ENCODE assay signal across 10 mouse cellular contexts in the genomic region with DNA sequence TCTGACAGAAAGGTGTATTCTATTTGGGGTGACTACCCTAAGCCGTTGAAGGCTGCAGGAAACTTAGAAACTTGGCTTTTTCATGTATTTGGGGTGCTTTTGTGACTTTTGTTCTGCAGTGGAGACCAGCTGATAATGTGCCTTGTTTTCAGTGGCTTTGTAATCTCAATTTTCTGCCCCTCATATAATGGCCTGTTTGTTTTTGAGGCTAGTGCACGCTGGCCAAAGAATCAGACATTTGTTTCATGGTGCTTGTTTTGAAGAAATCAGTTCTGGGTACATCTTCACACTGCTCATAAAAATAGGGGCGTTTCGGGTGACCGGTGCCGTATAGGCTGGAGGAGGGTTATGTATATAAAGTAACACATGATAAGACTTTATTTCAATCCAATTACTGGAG. TPM values are rescaled to one million over a fixed set of nuclear protein-coding genes. Genes with fewer than 3 reads are reported as not detected.
A peak's percentile ranks its signal among the peaks of the same experiment; 100 is the strongest.
DNase-seq lines count a peak whose midpoint lies in the region; ATAC-seq and TF ChIP-seq lines count a peak whose summit lies in the region.
"Had no signal": no experiment of that assay in that cellular context is flagged by ENCODE, and none has a peak within 500 bp of the region (broad histone marks: within the 10 kb centered on the region; RNA-seq: fewer than 3 reads in every experiment).

No protein-coding gene starts in this region.

- peaks cover 62% of the 10 kb centered on the region for H3K4me1 ChIP-seq in kidney, embryonic 16.5 days (ENCODE audit: insufficient read depth, low read length)
- H3K4me1 ChIP-seq in brown adipose tissue, adult 24 weeks (ENCODE audit: control insufficient read depth, insufficient read depth, insufficient read length, low read length), result peaks cover 56% of the 10 kb centered on the region
- peaks cover 71% of the 10 kb centered on the region for H3K4me1 ChIP-seq in embryonic facial prominence, embryonic 15.5 days

- H3K27ac ChIP-seq in kidney, embryonic 16.5 days (ENCODE audit: low read length), result peak overlapping the region; percentile 93
- H3K27ac ChIP-seq in brown adipose tissue, adult 24 weeks (replicated peaks; ENCODE audit: low read depth, low read length), result peak overlapping the region; percentile 98
- H3K27ac ChIP-seq in embryonic facial prominence, embryonic 15.5 days (replicated peaks), result peak overlapping the region; percentile 90

- WGBS in kidney, embryonic 16.5 days, result 49% methylated on average over 6 of the region's 6 CpGs
- WGBS in embryonic facial prominence, embryonic 15.5 days, result 54% methylated on average over 6 of the region's 6 CpGs

- H3K36me3 ChIP-seq in kidney, embryonic 16.5 days (ENCODE audit: insufficient read depth, low read length), result no peaks in the 10 kb centered on the region; the same call in 1 of the 2 replicates
- 0 out of 2 replicates have a peak, but pooled peaks cover 4% of the 10 kb centered on the region for H3K36me3 ChIP-seq in embryonic facial prominence, embryonic 15.5 days
- no peaks in the 10 kb centered on the region for H3K36me3 ChIP-seq in myocyte (ENCODE audit: control insufficient read depth, insufficient read depth)

- H3ac ChIP-seq in myocyte (ENCODE audit: control insufficient read depth, insufficient read length), result no peak overlapping the region

- H3K79me2 ChIP-seq in myocyte (ENCODE audit: control insufficient read depth, insufficient read depth), result peaks cover 93% of the 10 kb centered on the region

- H3K27me3 ChIP-seq in kidney, embryonic 16.5 days (ENCODE audit: insufficient read depth, low read length), result no peaks in the 10 kb centered on the region
- H3K27me3 ChIP-seq in embryonic facial prominence, embryonic 15.5 days, result no peaks in the 10 kb centered on the region
- H3K27me3 ChIP-seq in myocyte (ENCODE audit: control insufficient read depth, insufficient read depth, insufficient read length), result no peaks in the 10 kb centered on the region

- ATAC-seq in kidney, embryonic 16.5 days (ENCODE audit: low FRiP score, low TSS enrichment), result no peak
- no peak for ATAC-seq in embryonic facial prominence, embryonic 15.5 days (ENCODE audit: insufficient number of reproducible peaks, low FRiP score, low TSS enrichment, low read depth)
- ATAC-seq: forebrain, embryonic 16.5 days had no signal

- H3K4me2 ChIP-seq in kidney, embryonic 16.5 days (replicated peaks; ENCODE audit: low read depth, low read length), result peak overlapping the region; percentile 43
- peak overlapping the region; percentile 33; the same call in 1 of the 2 replicates for H3K4me2 ChIP-seq in embryonic facial prominence, embryonic 15.5 days (replicated peaks)
- H3K4me2 ChIP-seq in myocyte (ENCODE audit: low read depth), result peak overlapping the region; percentile 89

- TF ChIP-seq POLR2A in myocyte (IDR thresholded peaks at IDR 0.05; ENCODE audit: insufficient read length, low read depth), result no peak

- no peak for DNase-seq in kidney, postnatal 25 days
- DNase-seq in adrenal gland, adult 8-10 months, result no peak
- no peak for DNase-seq in adrenal gland, adult 2 months
- DNase-seq: kidney, adult 9 months; left cerebral cortex, postnatal 4 days had no signal

- peak overlapping the region; percentile 52; the same call in 1 of the 2 replicates for H3K9ac ChIP-seq in kidney, embryonic 16.5 days (replicated peaks; ENCODE audit: low read length)
- H3K9ac ChIP-seq in embryonic facial prominence, embryonic 15.5 days, result no peak overlapping the region

- no peaks in the 10 kb centered on the region for H3K9me3 ChIP-seq in kidney, embryonic 16.5 days (ENCODE audit: low read length)
- no peaks in the 10 kb centered on the region for H3K9me3 ChIP-seq in embryonic facial prominence, embryonic 15.5 days (replicated peaks)

- peak overlapping the region; percentile 14; the same call in 1 of the 2 replicates for H3K4me3 ChIP-seq in kidney, embryonic 16.5 days (ENCODE audit: low read length)
- H3K4me3 ChIP-seq in brown adipose tissue, adult 24 weeks (ENCODE audit: insufficient read depth, low read depth, low read length), result peak overlapping the region; percentile 14; the same call in 1 of the 2 replicates
- no peak overlapping the region for H3K4me3 ChIP-seq in embryonic facial prominence, embryonic 15.5 days (replicated peaks)
- H3K4me3 ChIP-seq in myocyte, result peak overlapping the region; percentile 22

TF ChIP-seq in myocyte, 11 proteins besides CTCF, POLR2A, EP300 and RAD21:
- TF ChIP-seq TCF3 (IDR thresholded peaks at IDR 0.05; ENCODE audit: insufficient read length, low read depth), result no peak
- TF ChIP-seq MYOD1 (IDR thresholded peaks at IDR 0.05; ENCODE audit: control insufficient read depth in 1 of 3, insufficient read length in 2 of 3, low read depth in 2 of 3), result no peak
- no peak for TF ChIP-seq MAX (IDR thresholded peaks at IDR 0.05; ENCODE audit: low read depth)
- no peak for TF ChIP-seq POLR2AphosphoS2 (IDR thresholded peaks at IDR 0.05; ENCODE audit: insufficient read length, low read depth)
- no peak for TF ChIP-seq REST (IDR thresholded peaks at IDR 0.05; ENCODE audit: insufficient read depth, insufficient read length)
- no peak for TF ChIP-seq E2F4 (IDR thresholded peaks at IDR 0.05; ENCODE audit: insufficient read depth)
- no peak for TF ChIP-seq USF1 (IDR thresholded peaks at IDR 0.05; ENCODE audit: low read depth)
- no peak for TF ChIP-seq SRF (IDR thresholded peaks at IDR 0.05; ENCODE audit: control insufficient read depth, insufficient read length, low read depth)
- no peak for TF ChIP-seq CEBPB (IDR thresholded peaks at IDR 0.05; ENCODE audit: insufficient read depth, poor library complexity, severe bottlenecking)
- no peak for TF ChIP-seq TCF12 (IDR thresholded peaks at IDR 0.05; ENCODE audit: insufficient read depth, poor library complexity, severe bottlenecking)
- TF ChIP-seq MYOG (IDR thresholded peaks at IDR 0.05; ENCODE audit: control insufficient read depth in 1 of 3, insufficient read depth in 1 of 3, insufficient read length in 2 of 3, low read depth in 2 of 3), result no peak

RNA-seq across cellular contexts. Expression of a gene that starts 22.4 kb away (rescaled TPM):
- polyA plus RNA-seq in kidney, embryonic 16.5 days (2015; fragmentation: Nextera tagmentation; extraction: Ambion mirVana), result 103 and 106 TPM in 2 replicates
- 152 and 170 TPM in 2 replicates for polyA plus RNA-seq in brown adipose tissue, adult 24 weeks (2012; ENCODE audit: insufficient read depth, insufficient read length, missing spikeins)
- polyA plus RNA-seq in embryonic facial prominence, embryonic 15.5 days (2015; fragmentation: Nextera tagmentation; extraction: Ambion mirVana), result 167 and 173 TPM in 2 replicates
- polyA plus RNA-seq in myocyte (2012; fragmentation: generic; extraction: Trizol), result 38.5 TPM
- 100 to 1,000 TPM; 203 to 240 (median 218) TPM for total RNA-seq in adrenal gland, adult 8-10 months (2022)
- 100 to 1,000 TPM; 219 to 232 TPM for total RNA-seq in adrenal gland, adult 2 months (2021)
- 68.6 and 109 TPM in 2 replicates for polyA plus RNA-seq in adrenal gland, adult 2 months (2012; rRNA removed)

Comparison
In these comparisons a context has a peak if more than half of its experiments do, and no peak if none do; other contexts are left out.
1. H3K4me2 ChIP-seq: peak in every context shown above with its lines; median percentile 89 in myocyte; 43 in kidney, embryonic 16.5 days; 33 in embryonic facial prominence, embryonic 15.5 days.